26 mouse cellular contexts compared by ENCODE assay signal in the genomic region with DNA sequence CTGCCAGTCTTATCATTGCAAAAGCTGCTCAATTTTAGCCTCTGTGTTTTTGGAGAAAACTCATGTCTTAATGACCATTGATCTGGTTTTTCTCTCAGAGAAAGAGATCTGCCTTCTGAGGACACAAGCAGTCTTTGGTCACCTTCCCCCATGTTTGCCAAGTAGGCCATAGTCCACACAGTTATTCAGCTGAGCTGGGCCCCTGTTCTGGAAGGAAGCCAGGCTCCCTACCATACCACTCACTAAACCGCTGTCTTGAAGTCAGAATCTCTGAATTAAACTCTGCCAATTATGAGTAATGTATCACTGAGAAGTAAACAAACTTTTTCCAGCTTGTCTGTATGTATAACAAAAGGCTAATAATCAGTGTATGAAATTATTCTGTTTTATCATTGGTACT. TPM values are rescaled to one million over a fixed set of nuclear protein-coding genes. Genes with fewer than 3 reads are reported as not detected.
DNase-seq lines count a peak whose midpoint lies in the region; ATAC-seq and TF ChIP-seq lines count a peak whose summit lies in the region.
"Had no signal": no experiment of that assay in that cellular context is flagged by ENCODE, and none has a peak within 500 bp of the region (broad histone marks: within the 10 kb centered on the region; RNA-seq: fewer than 3 reads in every experiment).

No protein-coding gene starts in this region.

- no peak for ATAC-seq in heart, embryonic 11.5 days (replicated peaks; ENCODE audit: insufficient number of reproducible peaks, low FRiP score, low TSS enrichment)
- ATAC-seq in liver, postnatal 0 days = no peak
- ATAC-seq: CD4-positive, CD25-positive, alpha-beta regulatory T cell, adult 4 months; forebrain, embryonic 13.5 days; hindbrain, embryonic 16.5 days had no signal

- H3K36me3 ChIP-seq in heart, embryonic 11.5 days (ENCODE audit: control insufficient read depth, insufficient read depth, low read length) = no peaks in the 10 kb centered on the region
- H3K36me3 ChIP-seq in liver, postnatal 0 days (replicated peaks; ENCODE audit: insufficient read depth, low read length) = no peaks in the 10 kb centered on the region
- H3K36me3 ChIP-seq: embryonic facial prominence, embryonic 13.5 days; heart, embryonic 10.5 days; hindbrain, embryonic 10.5 days; limb, embryonic 10.5 days; liver, embryonic 15.5 days; midbrain, embryonic 12.5 days had no signal

- DNase-seq in heart, postnatal 4 days = peak; percentile 10
- DNase-seq in 3T3-L1 (ENCODE audit: low read depth, low spot score) = peak; percentile 23
- DNase-seq in kidney, adult 8-10 months = peak; percentile 82 to 85
- DNase-seq in kidney, postnatal 36 days = peak; percentile 83 to 89
- no peak for DNase-seq in liver, postnatal 0 days
- no peak for DNase-seq in layer of hippocampus, adult 11-12 months (ENCODE audit: low spot score)
- DNase-seq: adrenal gland, postnatal 25 days; cerebellum, adult 8-10 months; cerebellum, postnatal 36 days; embryo, embryonic 11 days; gastrocnemius, adult 2 months; liver; lung, postnatal 14 days; spleen, adult 18-20 months; thymus, postnatal 36 days had no signal

- 85% methylated on average over 1 of the region's 1 CpGs for WGBS in heart, embryonic 11.5 days (ENCODE audit: insufficient replicate concordance)
- WGBS in liver, postnatal 0 days (ENCODE audit: insufficient replicate concordance) = 86% methylated on average over 1 of the region's 1 CpGs

- H3K27me3 ChIP-seq in heart, embryonic 11.5 days (ENCODE audit: control insufficient read depth, insufficient read depth, low read length) = no peaks in the 10 kb centered on the region
- no peaks in the 10 kb centered on the region for H3K27me3 ChIP-seq in liver, postnatal 0 days (ENCODE audit: insufficient read depth, low read length)
- H3K27me3 ChIP-seq: embryonic facial prominence, embryonic 13.5 days; forebrain, embryonic 13.5 days; liver, embryonic 15.5 days; midbrain, embryonic 12.5 days had no signal

- no peaks in the 10 kb centered on the region for H3K4me1 ChIP-seq in heart, embryonic 11.5 days (ENCODE audit: control insufficient read depth, insufficient read depth, low read length)
- no peaks in the 10 kb centered on the region for H3K4me1 ChIP-seq in liver, postnatal 0 days (ENCODE audit: insufficient read depth)
- H3K4me1 ChIP-seq: embryonic facial prominence, embryonic 13.5 days; forebrain, embryonic 13.5 days; heart, embryonic 10.5 days; hindbrain, embryonic 10.5 days; limb, embryonic 10.5 days; liver, embryonic 15.5 days; midbrain, embryonic 12.5 days had no signal

- H3K9ac ChIP-seq in heart, embryonic 11.5 days (ENCODE audit: low read depth, low read length) = no peak overlapping the region
- H3K9ac ChIP-seq in liver, postnatal 0 days (replicated peaks) = no peak overlapping the region
- H3K9ac ChIP-seq: embryonic facial prominence, embryonic 13.5 days; forebrain, embryonic 13.5 days; liver, embryonic 15.5 days; midbrain, embryonic 12.5 days had no signal

- H3K9me3 ChIP-seq in heart, embryonic 11.5 days (replicated peaks; ENCODE audit: control insufficient read depth, low read length) = no peaks in the 10 kb centered on the region
- no peaks in the 10 kb centered on the region for H3K9me3 ChIP-seq in liver, postnatal 0 days (ENCODE audit: low read length)
- H3K9me3 ChIP-seq: embryonic facial prominence, embryonic 13.5 days; forebrain, embryonic 13.5 days; heart, embryonic 10.5 days; hindbrain, embryonic 10.5 days; limb, embryonic 10.5 days; liver, embryonic 15.5 days; midbrain, embryonic 12.5 days had no signal

- TF ChIP-seq EP300 in liver, postnatal 0 days (IDR thresholded peaks at IDR 0.05; ENCODE audit: low read depth) = no peak

- H3K4me2 ChIP-seq in heart, embryonic 11.5 days = no peak overlapping the region
- H3K4me2 ChIP-seq in liver, postnatal 0 days (ENCODE audit: low read depth, low read length) = no peak overlapping the region
- H3K4me2 ChIP-seq: embryonic facial prominence, embryonic 13.5 days; forebrain, embryonic 13.5 days; liver, embryonic 15.5 days; midbrain, embryonic 12.5 days had no signal

- H3K4me3 ChIP-seq in heart, embryonic 11.5 days (ENCODE audit: low read depth, low read length) = no peak overlapping the region
- no peak overlapping the region for H3K4me3 ChIP-seq in liver, postnatal 0 days (ENCODE audit: low read depth, low read length)
- H3K4me3 ChIP-seq: embryonic facial prominence, embryonic 13.5 days; erythroblast, embryonic 14.5 days; forebrain, embryonic 13.5 days; gastrocnemius, adult 2 months; heart, embryonic 10.5 days; hindbrain, embryonic 10.5 days; limb, embryonic 10.5 days; liver, embryonic 15.5 days; midbrain, embryonic 12.5 days had no signal

- no peak for TF ChIP-seq CTCF in liver, postnatal 0 days (IDR thresholded peaks at IDR 0.05; ENCODE audit: low read depth)

- H3K27ac ChIP-seq in heart, embryonic 11.5 days (ENCODE audit: low read depth, low read length) = no peak overlapping the region
- H3K27ac ChIP-seq in liver, postnatal 0 days (ENCODE audit: low read depth) = no peak overlapping the region
- H3K27ac ChIP-seq: embryonic facial prominence, embryonic 13.5 days; forebrain, embryonic 13.5 days; gastrocnemius, adult 2 months; heart, embryonic 10.5 days; hindbrain, embryonic 10.5 days; limb, embryonic 10.5 days; liver, embryonic 15.5 days; midbrain, embryonic 12.5 days had no signal

RNA-seq across cellular contexts. Expression of a gene that starts 52.1 kb away (rescaled TPM):
- 10 to 100 TPM; 18.2 to 20.5 TPM for total RNA-seq in heart, postnatal 4 days (2021)
- polyA plus RNA-seq in heart, embryonic 11.5 days (2014; fragmentation: Nextera tagmentation; extraction: Ambion mirVana) = 2.5 and 2.8 TPM in 2 replicates
- polyA plus RNA-seq in liver, postnatal 0 days (2015; fragmentation: Nextera tagmentation; extraction: Ambion mirVana) = 0.47 and 0.54 TPM in 2 replicates

Comparison
In these comparisons a context has a peak if more than half of its experiments do, and no peak if none do; other contexts are left out.
1. DNase-seq: peak in heart, postnatal 4 days (single experiment), 3T3-L1 (single experiment), kidney, adult 8-10 months (2 of 2) and kidney, postnatal 36 days (2 of 2); none in liver, postnatal 0 days (single experiment) and layer of hippocampus, adult 11-12 months (single experiment).